Mouse (Mus musculus): ENCODE measurements around the gene Lrp2.

GRCm38 (mm10) chr2:69573733-69574054 is 12.2 kb downstream of the Lrp2 start:
- TF ChIP-seq POLR2A (IDR thresholded peaks at IDR 0.05; ENCODE audit: insufficient read length, low read depth): no peak
- TF ChIP-seq E2F4 (IDR thresholded peaks at IDR 0.05; ENCODE audit: insufficient read depth): no peak
- TF ChIP-seq MAX (IDR thresholded peaks at IDR 0.05; ENCODE audit: low read depth): no peak
- TF ChIP-seq SRF (IDR thresholded peaks at IDR 0.05; ENCODE audit: control insufficient read depth, insufficient read length, low read depth): no peak
- TF ChIP-seq MYOG (IDR thresholded peaks at IDR 0.05; ENCODE audit: control insufficient read depth in 1 of 3, insufficient read depth in 1 of 3, insufficient read length in 2 of 3, low read depth in 2 of 3): no peak
- TF ChIP-seq CEBPB (IDR thresholded peaks at IDR 0.05; ENCODE audit: insufficient read depth, poor library complexity, severe bottlenecking): no peak
- TF ChIP-seq POLR2AphosphoS2 (IDR thresholded peaks at IDR 0.05; ENCODE audit: insufficient read length, low read depth): no peak
- no peak for TF ChIP-seq REST (IDR thresholded peaks at IDR 0.05; ENCODE audit: insufficient read depth, insufficient read length)
- no peak for TF ChIP-seq MYOD1 (IDR thresholded peaks at IDR 0.05; ENCODE audit: control insufficient read depth in 1 of 3, insufficient read length in 2 of 3, low read depth in 2 of 3)
